Mouse (Mus musculus) CD4-positive, CD25-positive, alpha-beta regulatory T cell, adult 9 weeks (primary cell): ENCODE measurements around the gene Rap2c. TPM values are rescaled to one million over a fixed set of nuclear protein-coding genes. Genes with fewer than 3 reads are reported as not detected.

Experiments
- polyA plus RNA-seq: library from polyadenylated mRNA; unstranded; fragments of 100-300 nt; shearing (Covaris generic); gene quantifications from one replicate; pipeline ENCODE4 v1.2.1, GENCODE M21; 2017

The Rap2c gene
- 18.9 TPM for polyA plus RNA-seq

GRCm38 (mm10) chrX:51017851-51018785 lies at the start of gene Rap2c:
TSS of gene Rap2c (minus strand) at chrX:51018018.

Other genes with a start within 250 kb of the Rap2c start
- 67.3 TPM for gene Stk26, start 177.0 kb downstream of the Rap2c start, polyA plus RNA-seq
- gene Frmd7, start 75.3 kb downstream of the Rap2c start, polyA plus RNA-seq, result not detected
- 21.9 TPM for gene Mbnl3, start 188.5 kb upstream of the Rap2c start, polyA plus RNA-seq